Mouse (Mus musculus): ENCODE data around the gene Trpc5. TPM values are rescaled to one million over a fixed set of nuclear protein-coding genes. Genes with fewer than 3 reads are reported as not detected.

Gene Trpc5
- not detected for total RNA-seq (2021)

GRCm38 (mm10) chrX:144688142-144688206 is at the start of gene Trpc5:
Trpc5 (minus strand) TSS chrX:144688180.
- DNase-seq, result no peak

- DNase-seq, result no peak
These were observed 28.4 kb upstream of the Trpc5 start for GRCm38 (mm10) chrX:144716330-144716729.

- no peak for DNase-seq
These were observed 1.8 kb upstream of the Trpc5 start for GRCm38 (mm10) chrX:144689859-144690181.

- DNase-seq, result no peak
These were observed 1.3 kb upstream of the Trpc5 start for GRCm38 (mm10) chrX:144689119-144689858.

- DNase-seq, result no peak
These were observed 483 bp upstream of the Trpc5 start, which contains the start of gene Rtl4 for GRCm38 (mm10) chrX:144688207-144689118. Rtl4 (plus strand) TSS chrX:144688907.

- no peak for DNase-seq
These were observed 238 bp downstream of the Trpc5 start for GRCm38 (mm10) chrX:144687742-144688141.

- no peak for DNase-seq
These were observed 35.8 kb downstream of the Trpc5 start for GRCm38 (mm10) chrX:144652196-144652595.

- no peak for DNase-seq
These were observed 42.6 kb downstream of the Trpc5 start for GRCm38 (mm10) chrX:144645394-144645793.

- DNase-seq, result no peak
These were observed 43.2 kb downstream of the Trpc5 start for GRCm38 (mm10) chrX:144644756-144645155.

GRCm38 (mm10) chrX:144612753-144613152 is 75.2 kb downstream of the Trpc5 start:
- DNase-seq, result no peak

GRCm38 (mm10) chrX:144536431-144536830 is 151.5 kb downstream of the Trpc5 start:
- DNase-seq, result no peak

GRCm38 (mm10) chrX:144526042-144526441 is 161.9 kb downstream of the Trpc5 start:
- DNase-seq, result no peak

- DNase-seq, result no peak
These were observed 164.7 kb downstream of the Trpc5 start for GRCm38 (mm10) chrX:144523239-144523638.

GRCm38 (mm10) chrX:144491394-144491793 is 196.6 kb downstream of the Trpc5 start:
- DNase-seq, result no peak

- no peak for DNase-seq
These were observed 223.6 kb downstream of the Trpc5 start for GRCm38 (mm10) chrX:144464416-144464815.

GRCm38 (mm10) chrX:144456281-144456680 is 231.7 kb downstream of the Trpc5 start, which contains the start of gene Trpc5os:
Trpc5os (plus strand) TSS chrX:144456581.
- DNase-seq, result no peak

GRCm38 (mm10) chrX:144423848-144424247 is 264.1 kb downstream of the Trpc5 start:
- no peak for DNase-seq

- no peak for DNase-seq
These were observed 266.9 kb downstream of the Trpc5 start for GRCm38 (mm10) chrX:144421091-144421490.

GRCm38 (mm10) chrX:144420259-144420658 is 267.7 kb downstream of the Trpc5 start:
- DNase-seq, result no peak

- no peak for DNase-seq
These were observed 279.9 kb downstream of the Trpc5 start for GRCm38 (mm10) chrX:144408036-144408435.

GRCm38 (mm10) chrX:144403526-144403925 is 284.5 kb downstream of the Trpc5 start:
- DNase-seq, result peak; percentile 65

GRCm38 (mm10) chrX:144374196-144374595 is 313.8 kb downstream of the Trpc5 start:
- no peak for DNase-seq

GRCm38 (mm10) chrX:144338355-144338754 is 349.6 kb downstream of the Trpc5 start:
- no peak for DNase-seq

- DNase-seq, result no peak
These were observed 350.0 kb downstream of the Trpc5 start for GRCm38 (mm10) chrX:144337938-144338337.

Data from heart, postnatal 4 days (tissue).